Mouse (Mus musculus) adrenal gland (tissue): ENCODE results near the gene Zdhhc22.

Experiments used
- intact Hi-C: fragments of 180-260 bp; cut with DNase I; formaldehyde crosslinking; loops from one replicate; pipeline ENCODE4 v1.15.1; 2025
- microRNA-seq, 2 experiments: library from miRNA; unstranded; fragments of <30 nt; microRNA quantifications; one replicate each; pipeline ENCODE4; 2019

Zdhhc22 gene

DNA sequence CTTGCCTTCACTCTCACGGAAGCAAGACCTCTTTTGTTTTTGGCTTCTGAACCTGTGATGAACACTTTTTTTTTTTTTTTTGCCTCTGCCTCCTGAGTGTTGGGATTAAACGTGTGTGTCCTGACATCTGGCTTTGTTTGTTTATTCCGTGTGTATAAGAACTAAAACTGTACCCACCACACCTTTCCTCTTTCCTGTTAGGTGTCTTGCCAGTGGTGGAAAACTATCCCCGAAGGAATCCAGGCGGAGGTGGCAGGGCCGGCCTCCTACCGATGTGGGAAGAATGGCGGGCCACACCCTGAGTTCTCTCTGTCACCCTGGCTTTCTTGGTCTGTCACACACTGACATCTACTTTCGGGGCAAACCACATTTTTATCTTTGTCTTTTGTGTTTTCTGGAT lies 51.7 kb downstream of the Zdhhc22 start:
- intact Hi-C loops = no loop called here

- intact Hi-C loops = no loop called here
These were observed 53.5 kb downstream of the Zdhhc22 start for GRCm38 (mm10) chr12:86936587-86937343.

DNA sequence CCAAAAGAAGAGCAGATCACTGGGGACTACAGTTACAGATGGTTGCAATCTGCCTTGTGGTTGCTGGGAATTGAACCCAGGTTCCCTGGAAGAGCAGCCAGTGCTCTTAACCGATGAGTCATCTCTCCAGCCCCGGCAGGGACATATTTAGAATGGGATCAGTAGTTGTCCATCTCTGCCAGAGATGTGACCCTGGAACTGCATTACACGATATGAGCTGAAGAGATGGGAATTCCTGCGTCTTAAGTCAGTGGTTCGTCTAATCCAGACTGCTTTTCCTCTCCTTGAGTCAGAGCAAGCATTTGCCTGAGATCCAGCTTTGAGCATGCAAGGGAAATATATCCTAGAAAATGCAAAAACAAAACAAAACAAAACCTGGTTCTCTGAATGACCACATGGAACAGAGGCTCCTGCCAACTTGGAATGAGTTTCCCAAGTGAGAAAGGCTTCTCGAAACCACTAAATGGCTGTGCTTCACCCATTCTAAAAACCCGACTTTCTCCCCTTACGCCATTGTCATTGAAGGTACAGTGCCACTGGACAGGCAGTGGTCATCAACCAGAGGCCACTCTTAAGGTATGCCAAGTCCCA lies 54.4 kb downstream of the Zdhhc22 start:
- intact Hi-C loops = no loop called here

DNA sequence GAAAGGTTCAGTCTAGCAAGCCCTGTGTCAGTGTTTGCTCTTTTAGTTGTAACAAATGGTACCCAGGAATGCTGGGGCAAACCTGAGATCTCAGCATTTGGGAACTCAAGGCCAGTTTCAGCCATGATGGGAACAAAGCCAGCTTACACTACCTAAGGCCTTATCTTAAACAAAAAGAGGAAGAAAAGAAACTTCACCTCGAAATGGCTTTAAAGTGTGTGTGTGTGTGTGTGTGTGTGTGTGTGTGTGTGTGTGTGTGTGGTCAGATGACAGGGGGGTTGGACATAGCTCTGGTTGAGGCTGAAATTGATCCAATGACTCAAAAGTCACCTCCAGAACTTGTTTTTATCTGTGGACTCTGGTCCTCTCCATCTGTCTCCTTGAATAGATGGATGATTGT lies 55.5 kb downstream of the Zdhhc22 start:
- intact Hi-C loops = no loop called here

GRCm38 (mm10) chr12:86932575-86932952 lies 57.7 kb downstream of the Zdhhc22 start:
- intact Hi-C loops = no loop called here

GRCm38 (mm10) chr12:86931919-86932574 lies 58.2 kb downstream of the Zdhhc22 start:
- intact Hi-C loops = no loop called here

- intact Hi-C loops = no loop called here
These were observed 59.1 kb downstream of the Zdhhc22 start for GRCm38 (mm10) chr12:86930934-86931729.

Small RNAs within 50 kb of the gene (microRNA-seq; reads per million reads assigned to microRNA genes)
- 0 reads per million in 2 experiments for gene Gm25847
